Mouse (Mus musculus) intestine, embryonic 16.5 days (tissue): ENCODE results near the gene Lrr1. TPM values are rescaled to one million over a fixed set of nuclear protein-coding genes. Genes with fewer than 3 reads are reported as not detected.

Source experiments
- ATAC-seq: fragments of 200-750 bp; cut with Nextera tagmentation; 2 replicates; pipeline ENCODE4 v1.8.0; 2017; ENCODE audit warnings: moderate TSS enrichment, moderate library complexity
- H3K27ac ChIP-seq: fragments of 300-500 bp; sonication (generic); 2 replicates; pipeline ENCODE4 v1.5.1; 2014; ENCODE audit warnings: mild to moderate bottlenecking, low read length
- H3K27me3 ChIP-seq: fragments of 300-500 bp; sonication (generic); replicated peaks from 2 replicates; pipeline ENCODE4 v1.6.1; 2014; ENCODE audit warnings: low read length, control low read depth, mixed read lengths; ENCODE audit not compliant: control insufficient read depth, insufficient read depth
- H3K36me3 ChIP-seq: fragments of 300-500 bp; sonication (generic); 2 replicates; pipeline ENCODE4 v1.6.1; 2014; ENCODE audit warnings: low read length, control low read depth; ENCODE audit not compliant: control insufficient read depth, insufficient read depth
- H3K4me1 ChIP-seq: fragments of 300-500 bp; sonication (generic); 2 replicates; pipeline ENCODE4 v1.6.1; 2014; ENCODE audit warnings: low read length, control low read depth, mixed read lengths; ENCODE audit not compliant: control insufficient read depth, insufficient read depth
- H3K4me2 ChIP-seq: fragments of 300-500 bp; sonication (generic); 2 replicates; pipeline ENCODE4 v1.6.1; 2014; ENCODE audit warnings: low read depth, low read length, control low read depth
- H3K4me3 ChIP-seq: fragments of 300-500 bp; sonication (generic); 2 replicates; pipeline ENCODE4 v1.5.1; 2014; ENCODE audit warnings: mild to moderate bottlenecking, low read length
- H3K9ac ChIP-seq: fragments of 300-500 bp; sonication (generic); 2 replicates; pipeline ENCODE4 v1.6.1; 2014; ENCODE audit warnings: low read depth, low read length
- H3K9me3 ChIP-seq: fragments of 300-500 bp; sonication (generic); 2 replicates; pipeline ENCODE4 v1.6.1; 2016; ENCODE audit warnings: low read length, control low read depth; ENCODE audit not compliant: control insufficient read depth
- WGBS: fragments of 180-500 bp; shearing (Covaris S2); extraction: QIAGEN DNeasy Blood & Tissue Kit; methylation state at CpG from one replicate; pipeline ENCODE4 v1.1.7; 2014; 5-methylcytosine and 5-hydroxymethylcytosine counted together
- polyA plus RNA-seq: library from polyadenylated mRNA; unstranded; fragments of >200 nt; fragmentation: Nextera tagmentation; extraction: Ambion mirVana; gene quantifications from 2 replicates; pipeline ENCODE4 v1.2.1, GENCODE M21; 2015

Lrr1 gene
- polyA plus RNA-seq, 1 experiment from 2014 or later, result 17.3 TPM

DNA sequence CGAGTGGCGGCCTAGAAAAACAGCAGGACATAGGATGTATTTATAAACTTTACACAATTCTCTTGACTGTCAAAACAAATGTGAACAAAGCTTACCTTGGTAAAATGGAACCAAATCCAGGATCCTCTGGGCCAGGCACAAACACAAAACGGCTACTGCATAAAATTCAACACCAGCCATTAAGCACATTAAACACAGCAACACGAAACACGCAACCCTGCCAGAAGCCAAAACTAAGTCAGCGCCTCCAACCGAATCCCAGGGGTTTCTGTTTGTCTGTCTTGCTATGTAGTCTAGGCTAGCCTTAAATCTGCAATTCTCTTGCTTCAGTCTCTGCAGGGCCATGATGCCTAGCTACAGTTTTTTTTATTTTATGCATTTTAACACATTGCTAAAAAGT is 39.3 kb downstream of the Lrr1 start:
- Histone ChIP-seq H3K4me1 (no peaks in the 10 kb centered on the region), H3K27me3 (no peaks in the 10 kb centered on the region), H3K36me3 (peaks cover 5% of the 10 kb centered on the region), H3K9ac (no peak overlapping the region), H3K27ac (no peak overlapping the region), H3K4me3 (no peak overlapping the region), H3K9me3 (no peaks in the 10 kb centered on the region), H3K4me2 (no peak overlapping the region)
- WGBS, result 90% methylated on average over 7 of the region's 7 CpGs
- no peak for ATAC-seq

DNA sequence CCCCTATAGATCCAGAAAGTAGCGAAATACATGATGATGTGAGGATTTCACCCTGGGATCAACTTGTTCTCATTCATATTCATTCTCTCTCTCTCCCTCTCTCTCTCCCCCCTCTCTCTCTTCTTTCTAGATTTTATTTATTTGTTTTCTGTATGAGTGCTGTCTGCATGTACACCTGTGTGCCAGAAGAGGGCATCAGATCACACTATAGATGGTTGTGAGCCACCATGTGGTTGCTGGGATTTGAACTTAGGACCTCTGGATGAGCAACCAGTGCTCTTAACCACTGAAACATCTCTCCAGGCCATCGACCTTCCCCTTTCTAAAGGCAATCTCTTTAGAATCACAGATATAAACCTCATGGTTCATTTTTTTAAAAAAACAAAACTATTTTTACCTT is 39.9 kb downstream of the Lrr1 start:
- 93% methylated on average over 2 of the region's 2 CpGs for WGBS
- no peaks in the 10 kb centered on the region for H3K9me3 ChIP-seq
- no peaks in the 10 kb centered on the region for H3K27me3 ChIP-seq
- H3K27ac ChIP-seq, result no peak overlapping the region
- H3K36me3 ChIP-seq, result peaks cover 5% of the 10 kb centered on the region
- no peak overlapping the region for H3K4me3 ChIP-seq
- ATAC-seq, result no peak
- no peaks in the 10 kb centered on the region for H3K4me1 ChIP-seq
- H3K9ac ChIP-seq, result no peak overlapping the region
- H3K4me2 ChIP-seq, result no peak overlapping the region

DNA sequence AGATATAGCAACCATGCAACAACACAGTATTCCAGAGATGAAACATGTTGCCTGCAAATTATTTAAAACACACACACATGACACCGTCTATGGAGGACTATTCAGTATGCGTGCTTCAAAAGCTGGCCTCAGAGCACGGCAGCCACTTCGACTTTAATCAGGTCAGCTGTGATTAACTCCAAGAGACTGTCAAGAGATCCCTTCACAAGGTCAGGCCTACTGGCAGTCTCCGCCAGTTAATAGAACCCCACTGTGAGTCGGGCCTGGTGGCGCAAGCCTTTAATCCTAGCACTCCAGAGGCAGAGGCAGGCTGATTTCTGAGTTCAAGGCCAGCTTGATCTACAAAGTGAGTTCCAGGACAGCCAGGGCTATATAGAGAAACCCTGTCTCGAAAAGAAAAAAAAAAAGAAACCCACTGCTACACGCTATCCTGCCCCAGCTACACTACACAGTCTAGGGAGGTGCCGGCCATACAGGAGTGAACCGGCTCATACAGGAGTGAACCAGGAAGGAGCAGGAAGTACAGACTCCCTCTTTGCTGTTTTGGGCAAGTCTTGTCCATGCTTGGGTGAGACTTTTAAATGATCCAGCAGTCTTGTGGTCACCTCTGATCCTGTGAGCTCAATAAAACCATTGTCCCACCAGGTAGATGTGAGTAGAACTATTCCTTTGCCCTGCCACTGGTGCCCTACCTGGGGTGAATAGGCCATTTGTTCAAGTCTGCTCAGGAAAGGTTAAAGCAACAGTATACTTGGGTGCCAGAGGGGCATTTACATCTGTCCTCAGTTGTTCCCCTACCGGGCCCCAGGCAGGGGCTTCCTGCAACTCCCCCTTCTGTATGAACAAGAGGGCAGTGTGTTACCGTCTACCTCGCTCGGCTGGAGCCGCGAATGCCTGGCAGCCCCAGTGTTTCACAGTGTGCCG is 41.7 kb downstream of the Lrr1 start:
- H3K9ac ChIP-seq, result no peak overlapping the region
- no peaks in the 10 kb centered on the region for H3K4me1 ChIP-seq
- H3K36me3 ChIP-seq, result peaks cover 7% of the 10 kb centered on the region
- no peaks in the 10 kb centered on the region for H3K9me3 ChIP-seq
- no peak overlapping the region for H3K4me2 ChIP-seq
- no peaks in the 10 kb centered on the region for H3K27me3 ChIP-seq
- no peak overlapping the region for H3K27ac ChIP-seq
- no peak overlapping the region for H3K4me3 ChIP-seq
- 92% methylated on average over 18 of the region's 18 CpGs for WGBS
- ATAC-seq, result no peak

DNA sequence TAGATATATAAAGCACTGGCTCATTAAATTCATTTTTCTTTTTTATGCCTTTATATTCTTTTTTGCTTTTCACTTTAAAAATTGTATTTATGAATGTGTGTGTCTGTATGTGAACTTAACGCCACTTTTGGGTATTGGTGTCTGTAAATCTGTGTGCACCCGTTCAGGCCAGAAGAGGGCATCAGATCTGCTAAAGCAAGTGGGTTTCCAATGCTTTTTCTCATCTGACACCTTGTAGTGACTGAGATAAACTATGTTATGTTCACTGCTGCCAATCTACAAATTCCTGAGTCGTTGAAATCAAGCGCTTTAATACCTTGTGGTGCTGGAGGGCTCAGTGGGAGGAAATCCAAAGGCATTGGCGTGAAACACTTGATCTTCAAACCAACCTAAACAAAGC is 42.4 kb downstream of the Lrr1 start:
- no peak for ATAC-seq
- no peak overlapping the region for H3K9ac ChIP-seq
- no peak overlapping the region for H3K4me3 ChIP-seq
- no peak overlapping the region for H3K4me2 ChIP-seq
- 79% methylated on average over 5 of the region's 5 CpGs for WGBS
- no peak overlapping the region for H3K27ac ChIP-seq
- H3K4me1 ChIP-seq, result no peaks in the 10 kb centered on the region
- no peaks in the 10 kb centered on the region for H3K27me3 ChIP-seq
- no peaks in the 10 kb centered on the region for H3K9me3 ChIP-seq
- H3K36me3 ChIP-seq, result peaks cover 7% of the 10 kb centered on the region

DNA sequence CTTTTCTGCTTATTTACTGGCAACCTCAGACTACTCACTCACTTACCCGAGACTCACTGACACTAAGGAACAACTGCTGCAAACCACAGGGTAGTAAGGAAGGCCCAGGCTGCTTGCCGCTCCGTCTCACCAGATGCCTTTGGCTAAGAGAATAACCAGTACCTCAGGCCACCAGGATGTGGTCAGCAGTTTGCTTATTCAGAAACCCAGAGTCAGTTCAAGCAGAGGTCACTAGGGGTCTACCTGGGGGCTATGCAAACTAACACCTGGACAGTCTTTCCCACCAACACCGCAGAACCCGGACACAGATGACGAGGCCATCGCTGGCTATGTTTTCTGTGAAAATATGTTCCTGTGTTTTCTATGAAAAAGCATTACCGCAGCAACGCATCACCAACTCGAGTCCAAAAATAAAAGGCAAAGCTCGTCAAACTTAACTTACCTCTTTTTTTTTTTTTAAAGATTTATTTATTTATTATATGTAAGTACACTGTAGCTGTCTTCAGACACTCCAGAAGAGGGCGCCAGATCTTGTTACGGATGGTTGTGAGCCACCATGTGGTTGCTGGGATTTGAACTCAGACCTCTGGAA is 44.7 kb downstream of the Lrr1 start:
- H3K4me1 ChIP-seq, result no peaks in the 10 kb centered on the region
- H3K27me3 ChIP-seq, result no peaks in the 10 kb centered on the region
- ATAC-seq, result no peak
- H3K27ac ChIP-seq, result no peak overlapping the region
- no peak overlapping the region for H3K4me3 ChIP-seq
- WGBS, result 92% methylated on average over 13 of the region's 13 CpGs
- peaks cover 16% of the 10 kb centered on the region for H3K36me3 ChIP-seq
- no peak overlapping the region for H3K4me2 ChIP-seq
- H3K9me3 ChIP-seq, result no peaks in the 10 kb centered on the region
- H3K9ac ChIP-seq, result no peak overlapping the region

DNA sequence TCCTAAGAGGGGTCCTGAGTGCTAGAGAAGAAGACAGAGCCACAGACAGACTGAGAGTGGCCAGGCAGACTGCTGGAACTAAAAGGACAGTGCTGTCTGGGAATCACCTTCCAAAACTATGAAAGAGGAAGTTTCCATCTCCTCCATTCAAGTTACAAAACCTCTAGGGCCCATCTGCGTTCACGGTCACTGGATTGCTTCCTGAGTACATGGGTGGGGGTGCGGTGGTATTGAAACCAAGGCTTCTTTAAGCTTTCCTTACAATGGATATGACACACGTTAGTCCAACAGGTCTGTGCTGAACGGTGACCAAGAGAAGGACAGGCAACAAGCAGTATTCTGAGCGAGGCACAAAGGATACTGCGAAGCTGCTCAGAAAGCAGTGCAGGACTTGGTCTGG is 45.8 kb downstream of the Lrr1 start:
- Histone ChIP-seq H3K9me3 (no peaks in the 10 kb centered on the region), H3K36me3 (peaks cover 16% of the 10 kb centered on the region), H3K9ac (no peak overlapping the region), H3K4me3 (no peak overlapping the region), H3K27ac (no peak overlapping the region), H3K4me1 (no peaks in the 10 kb centered on the region), H3K27me3 (no peaks in the 10 kb centered on the region), H3K4me2 (no peak overlapping the region)
- ATAC-seq, result no peak
- whole genome bisulfite sequencing, result 93% methylated on average over 7 of the region's 7 CpGs

DNA sequence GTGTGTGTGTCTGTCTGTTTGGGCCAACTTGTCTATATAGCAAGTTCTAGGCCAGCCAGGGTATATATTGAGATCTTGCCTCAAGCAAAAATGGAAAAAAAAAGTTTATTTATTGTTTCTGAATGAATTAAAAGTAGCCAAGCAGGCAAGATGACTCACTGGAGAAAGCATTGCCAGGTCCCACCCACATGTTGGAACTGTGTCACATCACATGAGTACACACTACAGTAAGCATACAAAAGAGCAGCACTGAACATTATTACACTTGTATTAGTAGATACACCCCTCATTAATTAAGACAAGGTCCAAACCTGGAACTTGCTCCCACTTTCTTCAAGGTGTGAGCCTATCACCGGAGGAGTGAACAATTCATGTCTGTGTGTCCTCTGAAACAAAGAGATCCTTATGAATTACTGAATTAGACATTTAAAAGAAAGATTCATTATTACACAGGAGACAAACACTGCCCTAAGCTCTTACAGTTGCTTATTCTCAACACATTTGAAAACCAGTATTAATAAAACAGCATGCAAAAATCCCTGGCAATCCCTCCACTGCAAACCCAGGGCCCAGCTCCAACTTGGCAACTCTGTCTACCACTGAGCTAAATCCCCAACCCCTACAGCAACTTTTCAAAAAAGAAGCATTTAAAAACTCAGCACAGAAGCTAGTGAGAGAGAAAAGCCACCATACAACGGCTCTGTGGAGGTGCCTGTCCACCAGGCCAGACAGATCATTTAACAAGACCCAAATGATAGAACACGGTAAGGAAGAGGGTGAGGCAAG is 46.6 kb downstream of the Lrr1 start:
- Histone ChIP-seq H3K36me3 (peaks cover 16% of the 10 kb centered on the region), H3K9me3 (no peaks in the 10 kb centered on the region), H3K27ac (no peak overlapping the region), H3K4me1 (no peaks in the 10 kb centered on the region), H3K27me3 (no peaks in the 10 kb centered on the region), H3K4me3 (no peak overlapping the region), H3K4me2 (no peak overlapping the region), H3K9ac (no peak overlapping the region)
- 88% methylated on average over 3 of the region's 3 CpGs for WGBS
- ATAC-seq, result no peak

DNA sequence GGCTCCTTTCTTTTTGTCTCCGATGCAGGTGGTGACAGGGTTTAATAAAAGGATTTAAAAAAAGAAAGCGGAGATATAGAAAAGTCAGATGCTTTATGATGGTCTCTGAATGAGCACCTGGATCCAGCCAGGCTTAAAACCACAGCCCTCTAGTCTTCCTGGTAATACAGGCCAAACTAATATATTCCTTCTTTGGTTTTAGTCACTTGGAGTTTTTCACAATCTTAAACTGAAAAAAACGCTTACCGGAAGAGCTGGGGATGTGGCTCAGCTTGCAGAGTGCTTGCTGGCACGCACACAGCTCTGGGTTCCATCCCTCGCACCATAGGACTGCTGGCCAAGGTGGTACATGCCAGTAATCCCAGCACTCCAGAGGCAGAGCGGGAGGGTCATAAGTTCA is 48.0 kb downstream of the Lrr1 start:
- Histone ChIP-seq H3K27me3 (no peaks in the 10 kb centered on the region), H3K9me3 (no peaks in the 10 kb centered on the region), H3K36me3 (peaks cover 13% of the 10 kb centered on the region), H3K4me1 (no peaks in the 10 kb centered on the region), H3K27ac (no peak overlapping the region), H3K9ac (no peak overlapping the region), H3K4me2 (no peak overlapping the region), H3K4me3 (no peak overlapping the region)
- no peak for ATAC-seq
- WGBS, result 95% methylated on average over 7 of the region's 7 CpGs

DNA sequence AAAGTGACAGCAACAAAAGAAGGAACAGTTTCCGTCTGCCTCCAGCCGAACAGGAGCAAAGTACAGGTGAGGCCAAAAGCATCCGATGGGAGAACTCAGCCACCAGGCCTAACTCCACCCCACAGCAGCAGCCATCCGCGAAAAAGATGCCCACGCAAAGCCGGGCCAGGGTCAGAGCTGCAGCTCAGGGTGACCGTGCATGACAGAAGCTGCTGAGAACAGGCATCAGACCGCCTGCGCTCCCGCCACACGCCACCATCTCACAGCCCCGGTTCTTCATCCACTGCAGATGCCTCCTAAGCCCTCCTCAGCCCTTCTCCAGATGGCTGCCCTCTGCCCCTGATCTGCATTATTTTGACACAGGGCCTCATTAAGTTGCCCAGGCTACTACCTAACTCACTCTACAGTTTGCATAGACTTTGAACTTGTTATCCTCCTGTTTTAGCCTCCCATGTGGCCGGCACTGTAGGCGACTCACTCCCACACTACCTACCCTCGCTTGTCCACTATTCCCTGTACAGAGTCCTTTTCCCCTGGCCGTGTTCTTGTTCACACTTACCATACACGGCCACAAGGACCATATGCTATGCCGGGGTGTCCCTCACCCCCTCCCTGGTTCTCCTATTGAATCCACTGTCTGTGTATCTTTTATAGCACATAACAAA is 52.1 kb downstream of the Lrr1 start:
- Histone ChIP-seq H3K27me3 (no peaks in the 10 kb centered on the region), H3K36me3 (peaks cover 11% of the 10 kb centered on the region), H3K4me3 (no peak overlapping the region), H3K4me2 (no peak overlapping the region), H3K9me3 (no peaks in the 10 kb centered on the region), H3K9ac (no peak overlapping the region), H3K27ac (no peak overlapping the region), H3K4me1 (no peaks in the 10 kb centered on the region)
- 91% methylated on average over 19 of the region's 19 CpGs for WGBS
- ATAC-seq, result no peak; the same call in 1 of the 2 replicates
